Mouse (Mus musculus) gastrocnemius, adult 2 months (tissue): Measurements from ENCODE around the gene Sema5a. TPM values are rescaled to one million over a fixed set of nuclear protein-coding genes. Genes with fewer than 3 reads are reported as not detected.

Source experiments
- DNase-seq: peaks from one replicate; pipeline ENCODE4 v3.0.0; 2022
- H3K27ac ChIP-seq: fragments of 200-600 bp; 2 replicates; pipeline ENCODE4 v1.8.1; 2022; ENCODE audit warnings: mild to moderate bottlenecking
- H3K4me3 ChIP-seq: fragments of 200-600 bp; 2 replicates; pipeline ENCODE4 v1.8.1; 2022; ENCODE audit warnings: mild to moderate bottlenecking, moderate library complexity
- CTCF ChIP-seq: fragments of 200-600 bp; IDR thresholded peaks from 2 replicates; pipeline ENCODE4 v1.8.1; 2022; ENCODE audit warnings: antibody characterized with exemption, mild to moderate bottlenecking, moderate library complexity
- intact Hi-C: fragments of 180-260 bp; cut with DNase I; formaldehyde crosslinking; loops from one replicate; pipeline ENCODE4 v1.15.1; 2025
- total RNA-seq, 2 experiments: library from RNA; stranded (reverse); gene quantifications; 2 replicates each; pipeline ENCODE4 v1.2.3; 2021

The Sema5a gene
- total RNA-seq, 2 experiments from 2014 or later = 1.4 to 3.1 TPM

DNA sequence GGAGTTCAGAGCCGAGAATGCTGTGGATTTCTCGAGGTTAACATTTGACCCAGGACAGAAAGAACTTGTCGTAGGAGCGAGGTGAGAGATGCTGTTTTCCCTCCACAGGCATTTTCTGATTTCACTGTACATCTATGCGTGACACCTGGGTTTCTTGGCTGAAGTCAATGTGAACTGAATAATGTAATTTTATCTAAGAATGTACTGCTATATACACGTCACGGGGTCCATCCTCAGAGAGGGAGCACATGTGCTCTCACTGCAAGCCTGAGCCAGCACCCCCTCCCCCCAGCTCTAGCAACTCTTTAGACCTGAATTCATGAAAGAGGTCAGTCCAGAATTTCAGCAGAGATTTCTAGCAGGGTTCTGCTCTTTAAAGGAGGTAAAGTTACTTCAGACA lies 215.6 kb downstream of the Sema5a start:
- Histone ChIP-seq H3K27ac (no peak overlapping the region), H3K4me3 (no peak overlapping the region)
- intact Hi-C loops = no loop called here
- DNase-seq = no peak
- no peak for TF ChIP-seq CTCF

DNA sequence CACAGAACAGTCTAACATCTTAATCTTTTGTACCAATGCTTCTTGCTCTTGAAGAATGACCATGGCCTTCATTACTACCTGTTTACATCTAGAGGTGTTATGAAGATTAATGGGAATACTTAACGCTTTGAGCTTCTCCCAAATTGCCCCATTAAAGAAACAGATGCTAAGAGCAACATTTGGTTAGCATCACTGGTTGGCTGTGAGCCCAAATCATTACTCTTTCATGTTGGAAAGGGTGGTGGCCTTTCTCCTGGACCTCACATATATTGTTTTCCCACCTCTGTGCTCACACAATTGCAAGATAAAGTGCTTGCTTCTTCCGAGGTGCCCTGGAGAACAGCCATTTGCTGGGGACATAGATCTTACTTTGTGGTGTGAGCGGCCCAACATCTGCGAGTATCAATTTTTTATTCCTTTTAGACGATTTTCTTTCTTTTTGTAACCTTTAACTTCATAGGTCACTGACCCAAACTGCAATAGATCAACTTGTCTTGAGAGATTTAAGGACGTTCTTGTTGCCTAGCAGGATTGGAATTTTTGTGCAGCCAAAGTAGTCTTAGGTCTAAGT lies 227.0 kb downstream of the Sema5a start:
- DNase-seq = no peak
- Histone ChIP-seq H3K4me3 (no peak overlapping the region), H3K27ac (no peak overlapping the region)
- intact Hi-C loops = no loop called here
- no peak for TF ChIP-seq CTCF

DNA sequence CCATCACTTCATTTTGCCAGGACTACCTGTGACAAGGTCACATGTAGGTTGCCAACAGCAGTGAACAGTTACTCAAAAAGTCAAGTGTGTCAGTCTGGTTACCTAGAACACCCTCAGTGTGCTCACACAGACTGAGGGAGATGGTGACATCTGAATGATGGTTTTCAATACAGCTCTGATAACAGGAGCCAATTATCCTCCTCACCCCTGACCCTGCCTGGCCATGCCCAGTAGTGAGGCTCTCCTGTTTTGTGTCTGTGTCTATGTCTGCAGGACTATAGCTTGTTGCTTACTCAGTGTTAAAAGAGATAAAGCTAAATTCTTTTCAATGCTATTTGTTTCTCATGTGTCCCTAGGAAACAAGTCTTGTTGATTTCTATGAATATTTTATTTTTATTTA lies 236.1 kb downstream of the Sema5a start:
- intact Hi-C loops = no loop called here
- no peak for TF ChIP-seq CTCF
- no peak for DNase-seq

GRCm38 (mm10) chr15:32485064-32485964 lies 240.7 kb downstream of the Sema5a start:
- no peak for TF ChIP-seq CTCF
- DNase-seq = no peak
- Histone ChIP-seq H3K4me3 (no peak overlapping the region), H3K27ac (no peak overlapping the region)
- intact Hi-C loops = no loop called here

More for the DNA sequence above, 236.1 kb downstream of the Sema5a start:
- Histone ChIP-seq H3K27ac (no peak overlapping the region), H3K4me3 (no peak overlapping the region)

GRCm38 (mm10) chr15:32487968-32488367 lies 243.4 kb downstream of the Sema5a start:
- no peak for DNase-seq
- intact Hi-C loops = no loop called here
- no peak overlapping the region for H3K4me3 ChIP-seq
- TF ChIP-seq CTCF = no peak
- H3K27ac ChIP-seq = no peak overlapping the region

GRCm38 (mm10) chr15:32494219-32494618 lies 249.6 kb downstream of the Sema5a start:
- intact Hi-C loops = no loop called here

GRCm38 (mm10) chr15:32494899-32495298 lies 250.3 kb downstream of the Sema5a start:
- H3K27ac ChIP-seq = no peak overlapping the region
- DNase-seq = no peak
- H3K4me3 ChIP-seq = no peak overlapping the region
- TF ChIP-seq CTCF = no peak
- intact Hi-C loops = no loop called here

More at GRCm38 (mm10) chr15:32494219-32494618, 249.6 kb downstream of the Sema5a start:
- no peak for TF ChIP-seq CTCF
- DNase-seq = no peak
- Histone ChIP-seq H3K4me3 (no peak overlapping the region), H3K27ac (no peak overlapping the region)

DNA sequence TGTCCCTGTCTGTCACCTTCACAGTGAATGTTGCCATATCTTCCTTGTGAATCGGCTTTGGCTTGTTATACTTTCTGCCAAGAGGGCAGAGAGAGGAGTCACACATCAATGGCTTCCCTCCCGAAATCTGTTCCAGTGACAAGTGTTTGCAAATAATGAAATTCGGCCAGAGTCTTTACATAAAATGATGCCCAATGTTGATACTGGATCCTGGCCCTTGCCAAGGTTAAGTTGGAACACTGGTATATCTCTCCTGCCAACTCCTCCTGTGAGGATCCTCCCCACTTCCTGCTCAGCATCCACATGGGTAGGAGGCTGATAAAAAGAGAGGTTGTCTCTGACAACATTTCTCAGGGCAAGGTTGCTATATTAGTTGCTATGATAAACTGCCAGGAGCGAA lies 252.3 kb downstream of the Sema5a start:
- intact Hi-C loops = no loop called here
- Histone ChIP-seq H3K4me3 (no peak overlapping the region), H3K27ac (no peak overlapping the region)
- no peak for TF ChIP-seq CTCF
- no peak for DNase-seq

GRCm38 (mm10) chr15:32505941-32506340 lies 261.3 kb downstream of the Sema5a start:
- Histone ChIP-seq H3K4me3 (no peak overlapping the region), H3K27ac (no peak overlapping the region)
- DNase-seq = no peak
- no peak for TF ChIP-seq CTCF
- intact Hi-C loops = no loop called here

- no peak overlapping the region for H3K4me3 ChIP-seq
- H3K27ac ChIP-seq = no peak overlapping the region
- DNase-seq = no peak
- intact Hi-C loops = no loop called here
- TF ChIP-seq CTCF = no peak
Measured at GRCm38 (mm10) chr15:32508282-32508681, 263.7 kb downstream of the Sema5a start.

- no peak for TF ChIP-seq CTCF
- no peak for DNase-seq
- Histone ChIP-seq H3K4me3 (no peak overlapping the region), H3K27ac (no peak overlapping the region)
- intact Hi-C loops = no loop called here
Measured at GRCm38 (mm10) chr15:32514877-32515276, 270.3 kb downstream of the Sema5a start.

DNA sequence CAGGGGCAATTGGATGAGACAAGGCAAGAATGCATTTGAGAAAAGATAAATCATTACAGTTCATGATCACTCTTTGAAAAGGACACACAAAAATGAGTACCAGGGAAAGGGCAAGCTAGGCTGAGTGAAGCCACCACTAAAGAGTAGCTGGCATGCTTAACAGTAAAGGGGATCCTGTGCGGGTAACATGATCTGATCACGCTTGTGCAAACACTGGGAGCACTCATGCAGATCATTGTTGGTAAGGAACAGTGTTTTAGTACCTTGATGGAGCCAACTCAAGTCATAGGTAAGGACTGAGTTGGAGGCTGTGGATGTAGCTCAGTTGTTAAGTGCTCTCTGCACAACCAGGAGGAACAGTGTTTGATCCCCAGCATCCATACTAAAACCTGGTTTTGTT lies 273.3 kb downstream of the Sema5a start:
- no peak for TF ChIP-seq CTCF
- no peak for DNase-seq
- Histone ChIP-seq H3K27ac (no peak overlapping the region), H3K4me3 (no peak overlapping the region)
- intact Hi-C loops = no loop called here

GRCm38 (mm10) chr15:32532539-32532938 lies 287.9 kb downstream of the Sema5a start:
- no peak overlapping the region for H3K4me3 ChIP-seq
- intact Hi-C loops = no loop called here
- no peak for TF ChIP-seq CTCF
- no peak for DNase-seq
- H3K27ac ChIP-seq = peak overlapping the region; percentile 49
